Mouse (Mus musculus): ENCODE measurements around the gene Scd3. TPM values are rescaled to one million over a fixed set of nuclear protein-coding genes. Genes with fewer than 3 reads are reported as not detected.

Scd3 gene
- polyA plus RNA-seq, 1 experiment from 2014 or later, result 4.5 TPM

GRCm38 (mm10) chr19:44283157-44284024 is 80.3 kb downstream of the Scd3 start:
- Histone ChIP-seq H3K27me3 (ENCODE audit: control insufficient read depth, insufficient read depth, low read length) (no peaks in the 10 kb centered on the region), H3K4me1 (ENCODE audit: control insufficient read depth, insufficient read depth, low read length) (peaks cover 42% of the 10 kb centered on the region), H3K36me3 (ENCODE audit: control insufficient read depth, insufficient read depth, low read length) (no peaks in the 10 kb centered on the region), H3K9ac (replicated peaks; ENCODE audit: low read length) (peak overlapping the region; percentile 4; the same call in 1 of the 2 replicates), H3K4me3 (replicated peaks; ENCODE audit: low read depth, low read length) (peak overlapping the region; percentile 47), H3K4me2 (ENCODE audit: low read length) (peak overlapping the region; percentile 91), H3K27ac (replicated peaks; ENCODE audit: low read depth, low read length) (peak overlapping the region; percentile 92), H3K9me3 (ENCODE audit: control insufficient read depth, low read length) (no peaks in the 10 kb centered on the region)
- DNase-seq (no peak), ATAC-seq (ENCODE audit: low FRiP score, low TSS enrichment) (no peak)
- WGBS, result 21% methylated on average over 15 of the region's 15 CpGs

GRCm38 (mm10) chr19:44284025-44284695 is 81.1 kb downstream of the Scd3 start:
- under 1% methylated on average over 38 of the region's 38 CpGs for whole genome bisulfite sequencing
- Histone ChIP-seq H3K27me3 (ENCODE audit: control insufficient read depth, insufficient read depth, low read length) (no peaks in the 10 kb centered on the region), H3K4me1 (ENCODE audit: control insufficient read depth, insufficient read depth, low read length) (peaks cover 42% of the 10 kb centered on the region), H3K4me2 (ENCODE audit: low read length) (peak overlapping the region; percentile 91), H3K9ac (replicated peaks; ENCODE audit: low read length) (peak overlapping the region; percentile 63; the same call in 1 of the 2 replicates), H3K4me3 (replicated peaks; ENCODE audit: low read depth, low read length) (peak overlapping the region; percentile 47), H3K36me3 (ENCODE audit: control insufficient read depth, insufficient read depth, low read length) (no peaks in the 10 kb centered on the region), H3K9me3 (ENCODE audit: control insufficient read depth, low read length) (no peaks in the 10 kb centered on the region), H3K27ac (replicated peaks; ENCODE audit: low read depth, low read length) (peak overlapping the region; percentile 92)
- DNase-seq (peak; percentile 97), ATAC-seq (ENCODE audit: low FRiP score, low TSS enrichment) (peak; percentile 98)

GRCm38 (mm10) chr19:44284723-44285122 is 81.7 kb downstream of the Scd3 start:
- Histone ChIP-seq H3K4me1 (ENCODE audit: control insufficient read depth, insufficient read depth, low read length) (peaks cover 39% of the 10 kb centered on the region), H3K36me3 (ENCODE audit: control insufficient read depth, insufficient read depth, low read length) (no peaks in the 10 kb centered on the region), H3K9ac (replicated peaks; ENCODE audit: low read length) (peak overlapping the region; percentile 63; the same call in 1 of the 2 replicates), H3K4me3 (replicated peaks; ENCODE audit: low read depth, low read length) (peak overlapping the region; percentile 47), H3K27me3 (ENCODE audit: control insufficient read depth, insufficient read depth, low read length) (no peaks in the 10 kb centered on the region), H3K27ac (replicated peaks; ENCODE audit: low read depth, low read length) (peak overlapping the region; percentile 92), H3K9me3 (ENCODE audit: control insufficient read depth, low read length) (no peaks in the 10 kb centered on the region), H3K4me2 (ENCODE audit: low read length) (peak overlapping the region; percentile 91)
- no peak for DNase-seq
- 2% methylated on average over 11 of the region's 11 CpGs for WGBS
- ATAC-seq (ENCODE audit: low FRiP score, low TSS enrichment), result peak; percentile 40; the same call in 1 of the 2 replicates

GRCm38 (mm10) chr19:44285554-44285953 is 82.5 kb downstream of the Scd3 start:
- Histone ChIP-seq H3K27me3 (ENCODE audit: control insufficient read depth, insufficient read depth, low read length) (no peaks in the 10 kb centered on the region), H3K9ac (replicated peaks; ENCODE audit: low read length) (no peak overlapping the region), H3K36me3 (ENCODE audit: control insufficient read depth, insufficient read depth, low read length) (no peaks in the 10 kb centered on the region), H3K4me1 (ENCODE audit: control insufficient read depth, insufficient read depth, low read length) (peaks cover 32% of the 10 kb centered on the region), H3K4me3 (replicated peaks; ENCODE audit: low read depth, low read length) (no peak overlapping the region), H3K4me2 (ENCODE audit: low read length) (no peak overlapping the region), H3K27ac (replicated peaks; ENCODE audit: low read depth, low read length) (no peak overlapping the region), H3K9me3 (ENCODE audit: control insufficient read depth, low read length) (no peaks in the 10 kb centered on the region)
- ATAC-seq (ENCODE audit: low FRiP score, low TSS enrichment), result no peak
- WGBS, result 83% methylated on average over 8 of the region's 8 CpGs
- DNase-seq, result no peak

GRCm38 (mm10) chr19:44286109-44286508 is 83.0 kb downstream of the Scd3 start:
- no peaks in the 10 kb centered on the region for H3K9me3 ChIP-seq (ENCODE audit: control insufficient read depth, low read length)
- H3K4me2 ChIP-seq (ENCODE audit: low read length), result no peak overlapping the region
- no peaks in the 10 kb centered on the region for H3K27me3 ChIP-seq (ENCODE audit: control insufficient read depth, insufficient read depth, low read length)
- no peak for DNase-seq
- no peak overlapping the region for H3K9ac ChIP-seq (replicated peaks; ENCODE audit: low read length)
- H3K36me3 ChIP-seq (ENCODE audit: control insufficient read depth, insufficient read depth, low read length), result no peaks in the 10 kb centered on the region
- H3K4me1 ChIP-seq (ENCODE audit: control insufficient read depth, insufficient read depth, low read length), result peaks cover 27% of the 10 kb centered on the region
- H3K27ac ChIP-seq (replicated peaks; ENCODE audit: low read depth, low read length), result no peak overlapping the region
- whole genome bisulfite sequencing, result 64% methylated on average over 2 of the region's 2 CpGs
- no peak overlapping the region for H3K4me3 ChIP-seq (replicated peaks; ENCODE audit: low read depth, low read length)
- no peak for ATAC-seq (ENCODE audit: low FRiP score, low TSS enrichment)

GRCm38 (mm10) chr19:44287415-44288110 is 84.5 kb downstream of the Scd3 start:
- Histone ChIP-seq H3K4me1 (ENCODE audit: control insufficient read depth, insufficient read depth, low read length) (peaks cover 31% of the 10 kb centered on the region), H3K9ac (replicated peaks; ENCODE audit: low read length) (no peak overlapping the region), H3K27ac (replicated peaks; ENCODE audit: low read depth, low read length) (no peak overlapping the region), H3K9me3 (ENCODE audit: control insufficient read depth, low read length) (no peaks in the 10 kb centered on the region), H3K4me2 (ENCODE audit: low read length) (no peak overlapping the region), H3K36me3 (ENCODE audit: control insufficient read depth, insufficient read depth, low read length) (no peaks in the 10 kb centered on the region), H3K4me3 (replicated peaks; ENCODE audit: low read depth, low read length) (no peak overlapping the region), H3K27me3 (ENCODE audit: control insufficient read depth, insufficient read depth, low read length) (no peaks in the 10 kb centered on the region)
- 85% methylated on average over 11 of the region's 11 CpGs for WGBS
- DNase-seq (no peak), ATAC-seq (ENCODE audit: low FRiP score, low TSS enrichment) (no peak)

- Histone ChIP-seq H3K27ac (replicated peaks; ENCODE audit: low read depth, low read length) (peak overlapping the region; percentile 97), H3K4me3 (replicated peaks; ENCODE audit: low read depth, low read length) (no peak overlapping the region), H3K36me3 (ENCODE audit: control insufficient read depth, insufficient read depth, low read length) (peaks cover 20% of the 10 kb centered on the region), H3K9ac (replicated peaks; ENCODE audit: low read length) (no peak overlapping the region), H3K27me3 (ENCODE audit: control insufficient read depth, insufficient read depth, low read length) (no peaks in the 10 kb centered on the region), H3K9me3 (ENCODE audit: control insufficient read depth, low read length) (no peaks in the 10 kb centered on the region), H3K4me2 (ENCODE audit: low read length) (peak overlapping the region; percentile 100), H3K4me1 (ENCODE audit: control insufficient read depth, insufficient read depth, low read length) (peaks cover 22% of the 10 kb centered on the region)
- 82% methylated on average over 2 of the region's 2 CpGs for WGBS
- no peak for ATAC-seq (ENCODE audit: low FRiP score, low TSS enrichment)
- no peak for DNase-seq
Observed at GRCm38 (mm10) chr19:44292083-44292482, 89.0 kb downstream of the Scd3 start.

- Histone ChIP-seq H3K4me3 (replicated peaks; ENCODE audit: low read depth, low read length) (peak overlapping the region; percentile 95), H3K9ac (replicated peaks; ENCODE audit: low read length) (no peak overlapping the region)
Observed at GRCm38 (mm10) chr19:44292483-44292882, 89.4 kb downstream of the Scd3 start.

More at GRCm38 (mm10) chr19:44292483-44292882, 89.4 kb downstream of the Scd3 start:
- Histone ChIP-seq H3K27ac (replicated peaks; ENCODE audit: low read depth, low read length) (peak overlapping the region; percentile 97), H3K4me2 (ENCODE audit: low read length) (peak overlapping the region; percentile 100), H3K9me3 (ENCODE audit: control insufficient read depth, low read length) (no peaks in the 10 kb centered on the region), H3K36me3 (ENCODE audit: control insufficient read depth, insufficient read depth, low read length) (peaks cover 24% of the 10 kb centered on the region), H3K4me1 (ENCODE audit: control insufficient read depth, insufficient read depth, low read length) (peaks cover 26% of the 10 kb centered on the region), H3K27me3 (ENCODE audit: control insufficient read depth, insufficient read depth, low read length) (no peaks in the 10 kb centered on the region)
- DNase-seq (no peak), ATAC-seq (ENCODE audit: low FRiP score, low TSS enrichment) (no peak)
- WGBS, result 55% methylated on average over 3 of the region's 3 CpGs
